Mouse (Mus musculus) myocyte (in vitro differentiated cells): ENCODE data around the gene Tln2.

ENCODE experiments used
- CEBPB ChIP-seq: IDR thresholded peaks from 2 replicates; pipeline ENCODE4 v1.6.1; 2011; ENCODE audit warnings: mild to moderate bottlenecking, moderate library complexity; ENCODE audit not compliant: poor library complexity, insufficient read depth, severe bottlenecking
- E2F4 ChIP-seq: IDR thresholded peaks from one replicate; pipeline ENCODE4 v1.6.1; 2011; ENCODE audit warnings: mild to moderate bottlenecking, control low read depth, moderate library complexity; ENCODE audit not compliant: insufficient read depth
- MAX ChIP-seq: IDR thresholded peaks from one replicate; pipeline ENCODE4 v1.6.1; 2011; ENCODE audit warnings: low read depth, mild to moderate bottlenecking, control low read depth
- MYOD1 ChIP-seq, 3 experiments: IDR thresholded peaks; one replicate each; pipeline ENCODE4 v1.6.1; 2011; ENCODE audit warnings: control low read depth in 2 of 3, low read depth in 2 of 3, mild to moderate bottlenecking in 2 of 3, moderate library complexity in 1 of 3; ENCODE audit not compliant: insufficient read length in 2 of 3, control insufficient read depth in 1 of 3
- MYOG ChIP-seq, 3 experiments: IDR thresholded peaks; one replicate each; pipeline ENCODE4 v1.6.1; 2011; ENCODE audit warnings: control low read depth in 2 of 3, low read depth in 2 of 3, mild to moderate bottlenecking in 2 of 3; ENCODE audit not compliant: insufficient read length in 2 of 3, control insufficient read depth in 1 of 3, insufficient read depth in 1 of 3
- POLR2A ChIP-seq: IDR thresholded peaks from one replicate; pipeline ENCODE4 v1.6.1; 2011; ENCODE audit warnings: low read depth, mild to moderate bottlenecking, control low read depth, moderate library complexity; ENCODE audit not compliant: insufficient read length
- POLR2AphosphoS2 ChIP-seq: IDR thresholded peaks from one replicate; pipeline ENCODE4 v1.6.1; 2011; ENCODE audit warnings: low read depth, control low read depth; ENCODE audit not compliant: insufficient read length
- REST ChIP-seq: IDR thresholded peaks from one replicate; pipeline ENCODE4 v1.6.1; 2011; ENCODE audit warnings: mild to moderate bottlenecking, control low read depth, moderate library complexity; ENCODE audit not compliant: insufficient read depth, insufficient read length
- TCF12 ChIP-seq: IDR thresholded peaks from one replicate; pipeline ENCODE4 v1.6.1; 2011; ENCODE audit warnings: mild to moderate bottlenecking, control low read depth; ENCODE audit not compliant: poor library complexity, insufficient read depth, severe bottlenecking
- USF1 ChIP-seq: IDR thresholded peaks from one replicate; pipeline ENCODE4 v1.6.1; 2011; ENCODE audit warnings: low read depth, mild to moderate bottlenecking, control low read depth, moderate library complexity

- TF ChIP-seq POLR2A: no peak
- TF ChIP-seq MAX: no peak
- TF ChIP-seq USF1: no peak
- no peak for TF ChIP-seq CEBPB
- TF ChIP-seq REST: no peak
- TF ChIP-seq E2F4: no peak
- TF ChIP-seq TCF12: no peak
- TF ChIP-seq MYOG (IDR thresholded peaks at IDR 0.05; ENCODE audit: control insufficient read depth in 1 of 3, insufficient read depth in 1 of 3, insufficient read length in 2 of 3, low read depth in 2 of 3): no peak
- TF ChIP-seq POLR2AphosphoS2: no peak
- no peak for TF ChIP-seq MYOD1 (IDR thresholded peaks at IDR 0.05; ENCODE audit: control insufficient read depth in 1 of 3, insufficient read length in 2 of 3, low read depth in 2 of 3)
These were observed 377.5 kb downstream of the Tln2 start for GRCm38 (mm10) chr9:67182006-67182405.
